ENCODE assay signal across 7 mouse cellular contexts in the genomic region with DNA sequence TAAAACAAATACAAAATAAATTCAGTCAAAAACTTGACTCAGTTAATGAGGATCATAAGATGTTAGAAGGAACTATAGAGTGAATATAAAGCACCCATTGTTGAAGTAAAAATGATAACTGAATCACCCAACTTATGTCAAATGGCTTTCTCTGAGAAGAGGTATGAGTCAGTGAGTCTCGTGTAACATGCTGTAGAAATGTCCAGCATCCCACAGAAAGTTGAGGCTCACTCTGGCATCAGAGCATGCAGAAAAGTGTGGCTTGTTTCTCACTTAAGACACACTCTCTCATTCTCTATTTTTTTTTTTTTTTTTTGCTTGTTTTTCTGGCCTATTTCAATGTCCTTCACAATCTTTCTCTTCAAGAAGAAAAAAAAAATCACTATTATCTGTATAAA. TPM values are rescaled to one million over a fixed set of nuclear protein-coding genes. Genes with fewer than 3 reads are reported as not detected.
DNase-seq lines count a peak whose midpoint lies in the region; ATAC-seq lines count a peak whose summit lies in the region.

No protein-coding gene starts in this region.

- intact Hi-C loops in left cerebral cortex, postnatal 10 days (cut with DNase I): no loop called here

- H3K36me3 ChIP-seq in neural tube, embryonic 11.5 days (ENCODE audit: control insufficient read depth, insufficient read depth, low read length): peaks cover under 1% of the 10 kb centered on the region; the same call in 1 of the 2 replicates
- H3K36me3 ChIP-seq in forebrain, embryonic 10.5 days (replicated peaks): peaks cover 23% of the 10 kb centered on the region
- H3K36me3 ChIP-seq in limb, embryonic 15.5 days: peaks cover 5% of the 10 kb centered on the region

- WGBS in neural tube, embryonic 11.5 days: 45% methylated on average over 1 of the region's 1 CpGs
- WGBS in forebrain, embryonic 10.5 days: 48% methylated on average over 1 of the region's 1 CpGs
- WGBS in limb, embryonic 15.5 days: 14% methylated on average over 1 of the region's 1 CpGs

- peaks cover 16% of the 10 kb centered on the region for H3K4me1 ChIP-seq in neural tube, embryonic 11.5 days (ENCODE audit: control insufficient read depth, insufficient read depth, low read length)
- H3K4me1 ChIP-seq in forebrain, embryonic 10.5 days: peaks cover 40% of the 10 kb centered on the region
- H3K4me1 ChIP-seq in limb, embryonic 15.5 days: peaks cover 26% of the 10 kb centered on the region

- H3K4me3 ChIP-seq in neural tube, embryonic 11.5 days (ENCODE audit: low read depth, low read length): peak overlapping the region; percentile 81; the same call in 1 of the 2 replicates
- peak overlapping the region; percentile 81 for H3K4me3 ChIP-seq in forebrain, embryonic 10.5 days
- peak overlapping the region; percentile 81 for H3K4me3 ChIP-seq in limb, embryonic 15.5 days

- peak overlapping the region; percentile 19 for H3K4me2 ChIP-seq in neural tube, embryonic 11.5 days (ENCODE audit: low read depth)
- peak overlapping the region; percentile 32 for H3K4me2 ChIP-seq in limb, embryonic 15.5 days

- H3K9ac ChIP-seq in neural tube, embryonic 11.5 days (ENCODE audit: low read length): peak overlapping the region; percentile 91
- H3K9ac ChIP-seq in limb, embryonic 15.5 days: no peak overlapping the region

- no peak for DNase-seq in neural tube, embryonic 11.5 days (ENCODE audit: low spot score)
- DNase-seq in neural tube, embryonic 10.5 days (ENCODE audit: extremely low spot score, low spot score): no peak
- DNase-seq in forebrain, embryonic 10.5 days (ENCODE audit: extremely low spot score, low spot score): no peak
- DNase-seq in cerebellum, adult 18-20 months: no peak
- no peak for DNase-seq in adrenal gland, postnatal 4 days (ENCODE audit: low spot score in 2 of 2)
- no peak for DNase-seq in left cerebral cortex, postnatal 10 days (ENCODE audit: extremely low spot score in 1 of 2, low spot score in 2 of 2)

- no peaks in the 10 kb centered on the region for H3K9me3 ChIP-seq in neural tube, embryonic 11.5 days (ENCODE audit: control insufficient read depth, low read length)
- H3K9me3 ChIP-seq in forebrain, embryonic 10.5 days: no peaks in the 10 kb centered on the region
- H3K9me3 ChIP-seq in limb, embryonic 15.5 days: no peaks in the 10 kb centered on the region

- H3K27ac ChIP-seq in neural tube, embryonic 11.5 days (ENCODE audit: low read depth, low read length): peak overlapping the region; percentile 83
- H3K27ac ChIP-seq in forebrain, embryonic 10.5 days: peak overlapping the region; percentile 98
- H3K27ac ChIP-seq in limb, embryonic 15.5 days: peak overlapping the region; percentile 100

- no peaks in the 10 kb centered on the region for H3K27me3 ChIP-seq in neural tube, embryonic 11.5 days (ENCODE audit: control insufficient read depth, insufficient read depth, low read length)
- no peaks in the 10 kb centered on the region for H3K27me3 ChIP-seq in forebrain, embryonic 10.5 days (ENCODE audit: poor library complexity, severe bottlenecking)
- H3K27me3 ChIP-seq in limb, embryonic 15.5 days: no peaks in the 10 kb centered on the region

- no peak for ATAC-seq in neural tube, embryonic 11.5 days (ENCODE audit: insufficient read depth, low FRiP score, low TSS enrichment)
- no peak for ATAC-seq in limb, embryonic 15.5 days (ENCODE audit: insufficient number of reproducible peaks, low FRiP score, low TSS enrichment, low read depth)

RNA-seq across cellular contexts. Expression of a gene that starts 0.5 kb away (rescaled TPM):
- 166 and 171 TPM in 2 replicates for polyA plus RNA-seq in neural tube, embryonic 11.5 days (2014; fragmentation: Nextera tagmentation; extraction: Ambion mirVana)
- polyA plus RNA-seq in forebrain, embryonic 10.5 days (2016; fragmentation: Nextera tagmentation; extraction: Ambion mirVana): 178 and 181 TPM in 2 replicates
- 513 and 549 TPM in 2 replicates for polyA plus RNA-seq in limb, embryonic 15.5 days (2015; fragmentation: Nextera tagmentation; extraction: Ambion mirVana)
- 100 to 1,000 TPM; 462 to 510 TPM for total RNA-seq in adrenal gland, postnatal 4 days (2021)
- total RNA-seq in left cerebral cortex, postnatal 10 days (2021): 100 to 1,000 TPM; 175 to 177 TPM

RNA-seq across cellular contexts. Expression of a gene that starts 26.7 kb away (rescaled TPM):
- 1.7 and 2.7 TPM in 2 replicates for polyA plus RNA-seq in neural tube, embryonic 11.5 days (2014; fragmentation: Nextera tagmentation; extraction: Ambion mirVana)
- 5.9 and 7.0 TPM in 2 replicates for polyA plus RNA-seq in forebrain, embryonic 10.5 days (2016; fragmentation: Nextera tagmentation; extraction: Ambion mirVana)
- polyA plus RNA-seq in limb, embryonic 15.5 days (2015; fragmentation: Nextera tagmentation; extraction: Ambion mirVana): 62.4 and 62.7 TPM in 2 replicates
- under 1 TPM in 1 of 2 experiments, not detected in 1; 0.14 TPM for total RNA-seq in adrenal gland, postnatal 4 days (2021)
- total RNA-seq in left cerebral cortex, postnatal 10 days (2021): under 1 TPM; 0.17 to 0.18 TPM

RNA-seq across cellular contexts. Expression of a gene that starts 52.7 kb away (rescaled TPM):
- polyA plus RNA-seq in neural tube, embryonic 11.5 days (2014; fragmentation: Nextera tagmentation; extraction: Ambion mirVana): 21.0 and 21.6 TPM in 2 replicates
- polyA plus RNA-seq in forebrain, embryonic 10.5 days (2016; fragmentation: Nextera tagmentation; extraction: Ambion mirVana): 28.1 and 28.3 TPM in 2 replicates
- polyA plus RNA-seq in limb, embryonic 15.5 days (2015; fragmentation: Nextera tagmentation; extraction: Ambion mirVana): 18.8 and 20.2 TPM in 2 replicates
- 10 to 100 TPM; 21.1 to 24.4 TPM for total RNA-seq in adrenal gland, postnatal 4 days (2021)
- total RNA-seq in left cerebral cortex, postnatal 10 days (2021): 10 to 100 TPM; 44.1 to 49.7 TPM
